Mouse (Mus musculus): Measurements from ENCODE around the gene Ciao2b. TPM values are rescaled to one million over a fixed set of nuclear protein-coding genes. Genes with fewer than 3 reads are reported as not detected.
"Not testable (repeated sequence)": the region's sequence is repeated elsewhere in the genome, so short reads cannot be mapped to it uniquely, and the experiment has no call there.

The Ciao2b gene
- total RNA-seq (2021), result 39.3 and 47.6 TPM in 2 replicates
- long read RNA-seq, experiment 1, transcript Ciao2b-203 (5 exons, 918 nt), result major isoform, 45 of 52 reads
- long read RNA-seq, experiment 1, transcript Ciao2b-202 (4 exons, 807 nt), result minor isoform, 5 of 52 reads
- long read RNA-seq, experiment 1, partial matches to known transcripts, result 0 of 52 reads
- long read RNA-seq, experiment 1, other reads (novel, unspliced or antisense), result 2 of 52 reads
- long read RNA-seq, experiment 2, transcript Ciao2b-203 (5 exons, 918 nt), result major isoform, 48 of 56 reads
- long read RNA-seq, experiment 2, partial matches to known transcripts, result 1 of 56 reads
- long read RNA-seq, experiment 2, other reads (novel, unspliced or antisense), result 4 of 56 reads

GRCm38 (mm10) chr8:104641426-104642323, at the start of gene Ciao2b:
Gene Ciao2b (minus strand): TSS chr8:104641965.
- peak; percentile 93 for DNase-seq

- no peak for DNase-seq
Observed at GRCm38 (mm10) chr8:104688433-104688832, 46.7 kb upstream of the Ciao2b start.

GRCm38 (mm10) chr8:104655614-104656013, 13.8 kb upstream of the Ciao2b start:
- no peak for DNase-seq

GRCm38 (mm10) chr8:104654984-104655383, 13.2 kb upstream of the Ciao2b start:
- DNase-seq, result peak; percentile 82

GRCm38 (mm10) chr8:104644187-104644586, 2.4 kb upstream of the Ciao2b start:
- not testable (repeated sequence) for DNase-seq

- DNase-seq, result no peak
Observed at GRCm38 (mm10) chr8:104642324-104642654, 524 bp upstream of the Ciao2b start.

GRCm38 (mm10) chr8:104640831-104641370, 864 bp downstream of the Ciao2b start:
- DNase-seq, result no peak

- DNase-seq, result no peak
Observed at GRCm38 (mm10) chr8:104640241-104640640, 1.5 kb downstream of the Ciao2b start.

GRCm38 (mm10) chr8:104638010-104638409, 3.8 kb downstream of the Ciao2b start:
- no peak for DNase-seq

- DNase-seq, result no peak
Observed at GRCm38 (mm10) chr8:104635004-104635710, 6.6 kb downstream of the Ciao2b start.

GRCm38 (mm10) chr8:104633156-104633744, 8.5 kb downstream of the Ciao2b start:
- peak; percentile 50 for DNase-seq

GRCm38 (mm10) chr8:104632486-104632885, 9.3 kb downstream of the Ciao2b start:
- peak; percentile 3 for DNase-seq

- peak; percentile 5 for DNase-seq
Observed at GRCm38 (mm10) chr8:104631975-104632374, 9.8 kb downstream of the Ciao2b start.

- DNase-seq, result peak; percentile 79
Observed at GRCm38 (mm10) chr8:104630981-104631663, 10.6 kb downstream of the Ciao2b start, which contains the start of gene Rrad. Gene Rrad (minus strand): TSS chr8:104631327.

GRCm38 (mm10) chr8:104630574-104630973, 11.2 kb downstream of the Ciao2b start:
- peak; percentile 51 for DNase-seq

- no peak for DNase-seq
Observed at GRCm38 (mm10) chr8:104630111-104630479, 11.7 kb downstream of the Ciao2b start.

- peak; percentile 76 for DNase-seq
Observed at GRCm38 (mm10) chr8:104629306-104630110, 12.3 kb downstream of the Ciao2b start.

GRCm38 (mm10) chr8:104628402-104628801, 13.4 kb downstream of the Ciao2b start:
- peak; percentile 8 for DNase-seq

GRCm38 (mm10) chr8:104627065-104627740, 14.6 kb downstream of the Ciao2b start:
- peak; percentile 0 for DNase-seq

GRCm38 (mm10) chr8:104624161-104624560, 17.6 kb downstream of the Ciao2b start, which contains the start of gene Cdh16:
Gene Cdh16 (minus strand): TSS chr8:104624396.
- no peak for DNase-seq
